Mouse (Mus musculus) liver, embryonic 15.5 days (tissue): ENCODE results near the gene Htatsf1. TPM values are rescaled to one million over a fixed set of nuclear protein-coding genes. Genes with fewer than 3 reads are reported as not detected.

Experiments used
- ATAC-seq: fragments of 200-750 bp; cut with Nextera tagmentation; 2 replicates; pipeline ENCODE4 v1.8.0; 2017; ENCODE audit warnings: moderate number of reproducible peaks, mild to moderate bottlenecking, moderate library complexity; ENCODE audit not compliant: insufficient read depth
- H3K27ac ChIP-seq: fragments of 300-500 bp; sonication (generic); replicated peaks from 2 replicates; pipeline ENCODE4 v1.5.1; 2015; ENCODE audit warnings: mild to moderate bottlenecking, inconsistent platforms
- H3K27me3 ChIP-seq: fragments of 300-500 bp; sonication (generic); 2 replicates; pipeline ENCODE4 v1.6.1; 2015; ENCODE audit warnings: mild to moderate bottlenecking, inconsistent platforms
- H3K36me3 ChIP-seq: fragments of 300-500 bp; sonication (generic); replicated peaks from 2 replicates; pipeline ENCODE4 v1.6.1; 2015; ENCODE audit warnings: moderate library complexity, mild to moderate bottlenecking, inconsistent platforms
- H3K4me1 ChIP-seq: fragments of 300-500 bp; sonication (generic); replicated peaks from 2 replicates; pipeline ENCODE4 v1.6.1; 2015; ENCODE audit warnings: inconsistent platforms
- H3K4me2 ChIP-seq: fragments of 300-500 bp; sonication (generic); 2 replicates; pipeline ENCODE4 v1.6.1; 2015; ENCODE audit warnings: moderate library complexity, mild to moderate bottlenecking, inconsistent platforms
- H3K4me3 ChIP-seq: fragments of 300-500 bp; sonication (generic); replicated peaks from 2 replicates; pipeline ENCODE4 v1.5.1; 2015; ENCODE audit warnings: mild to moderate bottlenecking, inconsistent platforms
- H3K9ac ChIP-seq: fragments of 300-500 bp; sonication (generic); 2 replicates; pipeline ENCODE4 v1.6.1; 2015; ENCODE audit warnings: moderate library complexity, mild to moderate bottlenecking, inconsistent platforms
- H3K9me3 ChIP-seq: fragments of 300-500 bp; sonication (generic); replicated peaks from 2 replicates; pipeline ENCODE4 v1.6.1; 2016; ENCODE audit warnings: inconsistent platforms
- WGBS: fragments of 180-500 bp; shearing (Covaris S2); methylation state at CpG from one replicate; pipeline ENCODE4 v1.1.7; 2015; ENCODE audit warnings: mixed read lengths; ENCODE audit not compliant: insufficient replicate concordance; 5-methylcytosine and 5-hydroxymethylcytosine counted together
- polyA plus RNA-seq: library from polyadenylated mRNA; unstranded; fragments of >200 nt; fragmentation: Nextera tagmentation; extraction: Ambion mirVana; gene quantifications from 2 replicates; pipeline ENCODE4 v1.2.1, GENCODE M21; 2015

The Htatsf1 gene
- polyA plus RNA-seq: 21.2 and 21.4 TPM in 2 replicates

DNA sequence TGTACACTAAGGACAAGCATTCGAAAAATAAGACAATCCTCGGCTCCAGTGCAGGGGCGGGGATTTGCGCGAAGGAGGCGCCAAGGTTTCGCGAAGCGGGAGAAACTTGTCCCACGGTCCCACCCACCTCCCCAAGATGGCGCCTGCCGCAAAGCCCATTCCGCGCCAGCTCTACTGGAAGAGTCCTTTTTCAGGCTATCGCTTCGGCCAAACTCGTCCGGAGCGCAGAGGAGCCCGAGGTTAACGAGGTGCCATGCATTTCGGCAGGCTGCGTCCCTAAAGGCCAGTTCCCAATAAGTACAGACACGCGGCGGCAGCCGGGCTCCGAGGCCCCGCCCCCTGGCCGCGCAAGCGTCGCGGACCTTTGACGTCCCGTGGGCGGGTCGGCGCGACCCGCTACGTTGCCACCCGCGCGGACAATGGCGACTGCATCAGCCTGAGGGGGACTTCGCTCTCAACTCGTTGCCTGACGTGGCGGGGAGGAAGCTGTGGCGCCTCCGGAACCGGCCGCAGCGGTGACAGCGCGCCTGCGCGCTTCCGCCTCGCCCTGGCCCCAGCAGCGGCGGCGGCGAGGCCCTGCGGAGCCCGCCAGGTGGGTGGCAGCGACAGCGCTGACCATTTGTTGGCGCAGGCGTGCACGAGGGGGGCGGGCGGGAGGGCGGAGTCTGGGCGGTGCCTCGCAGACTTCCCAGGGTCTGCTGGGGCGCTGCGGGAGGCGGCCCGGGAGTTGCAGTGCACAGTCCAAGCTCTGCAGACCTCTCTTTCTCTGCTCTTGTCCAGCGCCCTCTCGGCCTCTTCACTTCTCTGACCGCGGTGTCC lies at the start of gene Htatsf1:
Htatsf1 (plus strand) TSS at position 410 of the 819 bp plus-strand sequence.
- no peaks in the 10 kb centered on the region for H3K27me3 ChIP-seq
- H3K27ac ChIP-seq: peak within 1 kb of the TSS; percentile 85
- peak within 1 kb of the TSS; percentile 75 for H3K4me3 ChIP-seq
- H3K4me1 ChIP-seq: peaks cover 4% of the 10 kb centered on the region; the same call in 1 of the 2 replicates
- peak within 1 kb of the TSS; percentile 73 for H3K4me2 ChIP-seq
- peaks cover 10% of the 10 kb centered on the region for H3K36me3 ChIP-seq
- WGBS: 15% methylated on average over 85 of the region's 85 CpGs
- H3K9me3 ChIP-seq: no peaks in the 10 kb centered on the region
- ATAC-seq: peak; percentile 96
- H3K9ac ChIP-seq: peak within 1 kb of the TSS; percentile 63

DNA sequence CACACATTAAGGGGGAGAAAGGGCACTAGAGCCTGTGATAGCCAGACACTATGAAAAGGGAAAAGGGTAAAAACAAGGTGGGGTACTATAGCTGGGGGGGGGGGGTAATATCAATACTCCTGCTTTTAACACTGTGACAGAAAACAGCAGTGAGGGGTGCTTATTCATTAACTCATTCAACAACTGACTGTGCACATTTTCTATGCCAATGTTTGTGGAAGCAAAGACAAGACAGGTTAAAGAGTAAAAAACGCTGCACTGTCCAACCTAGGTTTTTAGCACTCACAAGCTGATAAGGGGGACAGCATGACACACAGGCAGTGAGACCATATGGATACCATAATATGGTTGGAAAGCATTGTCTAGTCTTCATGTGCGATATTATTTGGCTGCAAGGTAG lies 40.5 kb upstream of the Htatsf1 start:
- 49% methylated on average over 2 of the region's 2 CpGs for WGBS
- ATAC-seq: no peak
- no peak overlapping the region for H3K4me2 ChIP-seq
- no peak overlapping the region for H3K27ac ChIP-seq
- H3K9me3 ChIP-seq: no peaks in the 10 kb centered on the region
- no peak overlapping the region for H3K4me3 ChIP-seq
- H3K9ac ChIP-seq: no peak overlapping the region
- no peaks in the 10 kb centered on the region for H3K27me3 ChIP-seq
- no peaks in the 10 kb centered on the region for H3K4me1 ChIP-seq
- no peaks in the 10 kb centered on the region for H3K36me3 ChIP-seq

DNA sequence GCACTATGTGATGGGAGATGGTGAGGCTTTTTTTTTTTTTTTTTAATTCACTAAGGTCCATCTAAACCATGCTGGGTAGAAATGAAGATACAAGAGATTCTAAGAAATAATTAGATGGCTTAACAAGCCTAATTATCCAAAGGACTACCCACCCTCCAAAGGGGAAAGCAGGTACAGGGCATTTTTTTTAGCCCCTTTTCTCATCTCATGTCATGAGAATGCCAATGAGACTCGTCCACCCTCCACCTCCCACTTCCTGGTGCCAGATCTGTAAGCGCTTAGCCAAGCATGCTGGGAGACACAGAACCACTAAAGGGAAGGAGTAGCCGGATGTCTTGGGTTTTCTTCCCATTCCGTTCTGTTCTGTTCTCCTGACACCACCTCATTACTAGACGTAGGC lies 10.6 kb upstream of the Htatsf1 start, which contains the start of gene Brs3:
Brs3 (plus strand) TSS at position 301 of the 400 bp plus-strand sequence.
- no peak within 1 kb of the TSS for H3K4me2 ChIP-seq
- H3K27ac ChIP-seq: no peak within 1 kb of the TSS
- no peaks in the 10 kb centered on the region for H3K27me3 ChIP-seq
- no peaks in the 10 kb centered on the region for H3K9me3 ChIP-seq
- 50% methylated on average over 5 of the region's 5 CpGs for WGBS
- ATAC-seq: no peak
- H3K36me3 ChIP-seq: no peaks in the 10 kb centered on the region
- no peak within 1 kb of the TSS for H3K4me3 ChIP-seq
- H3K4me1 ChIP-seq: no peaks in the 10 kb centered on the region
- H3K9ac ChIP-seq: no peak within 1 kb of the TSS

DNA sequence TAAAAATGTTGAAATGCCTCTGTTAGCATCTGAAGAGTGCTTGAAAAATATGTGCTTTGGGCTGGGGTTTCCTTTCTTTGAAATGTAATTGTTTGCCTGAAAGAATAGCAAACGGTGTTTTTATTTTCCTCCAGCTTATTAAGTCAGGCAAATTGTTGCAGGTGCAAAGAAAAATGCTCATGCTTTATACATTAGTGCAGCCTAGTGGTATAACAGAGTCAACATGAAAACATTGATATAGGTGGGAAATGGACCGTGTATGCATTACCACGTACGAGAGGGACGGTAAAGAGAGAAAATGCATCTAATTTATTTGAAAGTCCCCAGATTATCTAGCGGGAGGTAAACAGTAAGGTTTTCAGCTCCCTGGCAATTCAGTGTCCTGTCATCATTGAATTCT lies 9.5 kb upstream of the Htatsf1 start:
- Histone ChIP-seq H3K36me3 (no peaks in the 10 kb centered on the region), H3K27ac (no peak overlapping the region), H3K9ac (no peak overlapping the region), H3K27me3 (no peaks in the 10 kb centered on the region), H3K4me1 (no peaks in the 10 kb centered on the region), H3K4me2 (no peak overlapping the region), H3K9me3 (no peaks in the 10 kb centered on the region), H3K4me3 (no peak overlapping the region)
- 64% methylated on average over 6 of the region's 6 CpGs for WGBS
- no peak for ATAC-seq

DNA sequence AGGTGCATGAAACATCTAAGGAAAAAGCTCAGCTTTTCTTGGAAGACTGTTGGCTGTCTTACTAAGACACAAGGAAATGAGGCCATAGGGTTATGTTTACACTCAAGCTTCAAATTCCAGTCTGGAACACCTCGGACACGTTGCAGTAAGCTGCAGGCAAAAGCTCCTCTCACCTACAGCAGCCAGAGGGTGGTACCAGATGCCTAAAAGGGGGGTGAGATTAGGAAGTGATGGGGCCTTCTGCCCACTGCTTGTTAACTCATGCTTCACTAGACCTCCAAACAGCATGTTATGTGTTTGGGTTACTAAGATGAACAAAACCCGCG lies 572 bp upstream of the Htatsf1 start:
- ATAC-seq: peak; percentile 9; the same call in 1 of the 2 replicates
- peaks cover 10% of the 10 kb centered on the region for H3K36me3 ChIP-seq
- peak overlapping the region; percentile 75 for H3K4me3 ChIP-seq
- 0 out of 2 replicates have a peak overlapping the region, but pooled peaks have one; percentile 85 for H3K27ac ChIP-seq
- H3K4me1 ChIP-seq: peaks cover 4% of the 10 kb centered on the region; the same call in 1 of the 2 replicates
- no peaks in the 10 kb centered on the region for H3K27me3 ChIP-seq
- H3K9ac ChIP-seq: 0 out of 2 replicates have a peak overlapping the region, but pooled peaks have one; percentile 18
- WGBS: 18% methylated on average over 4 of the region's 4 CpGs
- peak overlapping the region; percentile 73 for H3K4me2 ChIP-seq
- no peaks in the 10 kb centered on the region for H3K9me3 ChIP-seq

DNA sequence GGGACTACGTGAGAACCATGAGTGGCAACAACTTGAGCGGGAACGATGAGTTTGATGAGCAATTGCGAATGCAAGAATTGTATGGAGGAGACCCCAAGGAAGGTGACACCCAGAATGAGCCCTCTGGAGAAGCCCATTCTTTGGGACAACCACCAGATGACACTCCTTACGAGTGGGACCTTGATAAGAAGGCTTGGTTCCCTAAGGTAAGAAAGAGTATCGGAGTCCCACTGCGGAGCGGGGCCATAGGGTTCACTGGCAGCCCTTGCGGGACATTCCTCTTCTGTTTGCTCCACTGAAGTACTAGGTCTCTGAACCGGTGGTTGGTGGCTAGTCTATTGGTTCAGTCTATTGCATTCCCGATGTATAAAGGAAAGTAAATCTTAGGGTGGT lies 606 bp downstream of the Htatsf1 start:
- peak overlapping the region; percentile 75 for H3K4me3 ChIP-seq
- H3K27ac ChIP-seq: 0 out of 2 replicates have a peak overlapping the region, but pooled peaks have one; percentile 85
- ATAC-seq: peak; percentile 8
- H3K9ac ChIP-seq: peak overlapping the region; percentile 61
- no peaks in the 10 kb centered on the region for H3K27me3 ChIP-seq
- H3K4me1 ChIP-seq: peaks cover 4% of the 10 kb centered on the region; the same call in 1 of the 2 replicates
- peak overlapping the region; percentile 73 for H3K4me2 ChIP-seq
- peaks cover 10% of the 10 kb centered on the region for H3K36me3 ChIP-seq
- WGBS: 19% methylated on average over 11 of the region's 11 CpGs
- H3K9me3 ChIP-seq: no peaks in the 10 kb centered on the region

DNA sequence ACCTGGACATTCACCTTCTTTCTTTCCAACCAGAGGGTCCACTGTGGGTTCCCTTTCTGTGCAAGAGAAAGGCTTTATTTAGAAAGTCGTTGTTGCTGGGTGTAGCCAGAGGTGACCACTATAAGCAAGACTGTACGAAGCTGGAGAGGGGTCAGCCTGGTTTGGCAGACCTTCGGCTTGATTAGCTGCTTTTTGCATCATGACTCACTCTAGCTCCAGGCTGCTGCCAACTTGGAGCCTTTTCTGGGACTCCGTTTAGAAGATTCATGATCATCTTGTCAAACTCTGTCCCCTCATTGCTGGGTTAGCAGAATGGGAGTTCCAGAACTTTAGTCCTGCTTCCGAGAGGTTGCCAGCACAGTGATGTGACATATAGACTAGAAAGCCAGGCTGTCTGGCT lies 28.1 kb downstream of the Htatsf1 start:
- Histone ChIP-seq H3K36me3 (no peaks in the 10 kb centered on the region), H3K27ac (no peak overlapping the region), H3K9ac (no peak overlapping the region), H3K4me3 (no peak overlapping the region), H3K4me2 (no peak overlapping the region), H3K4me1 (no peaks in the 10 kb centered on the region), H3K9me3 (no peaks in the 10 kb centered on the region), H3K27me3 (no peaks in the 10 kb centered on the region)
- ATAC-seq: no peak
- WGBS: 55% methylated on average over 5 of the region's 5 CpGs

DNA sequence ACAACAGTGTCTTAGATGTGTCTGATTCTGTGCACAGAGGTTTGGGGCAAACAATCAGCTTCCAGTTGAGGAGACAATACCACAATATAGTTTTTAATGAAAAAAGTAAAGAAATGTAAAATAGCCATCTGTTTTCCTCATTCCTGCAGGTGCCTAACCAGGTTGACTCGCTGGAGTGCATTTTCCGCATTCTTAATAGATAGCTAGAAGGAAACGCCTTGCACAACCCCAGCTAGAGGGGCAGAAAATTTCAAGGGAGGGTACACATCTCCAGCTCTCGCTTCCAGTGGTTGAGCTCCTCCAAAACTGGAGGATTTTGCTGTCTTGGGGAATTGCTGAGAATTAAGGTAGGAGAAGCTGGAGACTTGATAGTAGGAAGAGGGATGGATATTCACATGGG lies 34.4 kb downstream of the Htatsf1 start, which contains the start of gene Vgll1:
Vgll1 (plus strand) TSS at position 301 of the 400 bp plus-strand sequence.
- Histone ChIP-seq H3K9ac (no peak within 1 kb of the TSS), H3K4me3 (no peak within 1 kb of the TSS), H3K36me3 (no peaks in the 10 kb centered on the region), H3K9me3 (no peaks in the 10 kb centered on the region), H3K4me1 (no peaks in the 10 kb centered on the region), H3K27ac (no peak within 1 kb of the TSS), H3K4me2 (no peak within 1 kb of the TSS), H3K27me3 (no peaks in the 10 kb centered on the region)
- ATAC-seq: no peak
- WGBS: 61% methylated on average over 4 of the region's 4 CpGs

DNA sequence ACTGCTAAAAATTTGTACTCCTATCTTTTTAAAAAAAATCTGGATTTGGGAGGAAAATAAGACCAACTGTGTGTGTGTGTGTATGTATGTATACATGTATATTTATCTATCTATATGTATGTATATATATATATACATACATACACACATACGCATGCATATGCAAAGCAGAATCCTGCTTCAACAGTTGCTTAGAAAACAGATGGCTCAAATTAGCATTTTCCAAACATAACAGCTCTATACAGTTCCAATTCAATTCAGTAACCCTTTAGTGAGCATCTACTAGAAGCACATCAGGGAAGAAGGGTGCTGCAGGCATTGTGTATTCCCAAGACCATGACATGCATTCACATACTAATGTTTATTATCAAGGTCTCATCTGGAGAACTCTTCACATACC lies 50.0 kb downstream of the Htatsf1 start:
- Histone ChIP-seq H3K36me3 (no peaks in the 10 kb centered on the region), H3K4me2 (no peak overlapping the region), H3K27me3 (no peaks in the 10 kb centered on the region), H3K9me3 (no peaks in the 10 kb centered on the region), H3K4me1 (no peaks in the 10 kb centered on the region), H3K4me3 (no peak overlapping the region), H3K27ac (no peak overlapping the region), H3K9ac (no peak overlapping the region)
- ATAC-seq: no peak
- 55% methylated on average over 1 of the region's 1 CpGs for WGBS

DNA sequence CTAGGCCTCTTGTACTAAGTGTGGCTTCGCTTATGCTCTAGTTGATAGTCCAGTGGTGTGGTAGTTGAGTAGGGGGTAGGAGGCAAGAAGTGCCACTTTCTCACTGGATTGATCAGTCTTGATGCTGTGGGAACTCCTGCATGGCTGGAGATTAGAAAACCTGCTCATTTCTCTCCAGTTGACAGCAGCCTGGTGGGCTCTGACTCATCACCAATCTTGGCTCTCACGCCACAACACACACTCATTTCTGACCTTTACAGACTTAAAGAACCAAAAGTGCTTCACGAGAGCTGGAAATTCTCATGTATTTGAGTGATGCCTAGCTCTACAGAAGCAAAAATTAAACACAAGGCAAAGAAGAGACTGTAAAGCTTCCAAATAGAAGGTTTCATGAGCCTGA lies 53.6 kb downstream of the Htatsf1 start:
- H3K36me3 ChIP-seq: no peaks in the 10 kb centered on the region
- H3K27ac ChIP-seq: no peak overlapping the region
- no peak overlapping the region for H3K9ac ChIP-seq
- no peaks in the 10 kb centered on the region for H3K9me3 ChIP-seq
- WGBS: 73% methylated on average over 3 of the region's 3 CpGs
- no peak overlapping the region for H3K4me3 ChIP-seq
- ATAC-seq: no peak
- no peak overlapping the region for H3K4me2 ChIP-seq
- H3K27me3 ChIP-seq: no peaks in the 10 kb centered on the region
- H3K4me1 ChIP-seq: no peaks in the 10 kb centered on the region
